Mouse (Mus musculus) intestine, embryonic 15.5 days (tissue): ENCODE results near the gene Fbxo2. TPM values are rescaled to one million over a fixed set of nuclear protein-coding genes. Genes with fewer than 3 reads are reported as not detected.
"Not testable (repeated sequence)": the region's sequence is repeated elsewhere in the genome, so short reads cannot be mapped to it uniquely, and the experiment has no call there.

Experiments
- ATAC-seq: fragments of 200-750 bp; cut with Nextera tagmentation; 2 replicates; pipeline ENCODE4 v1.8.0; 2017; ENCODE audit warnings: moderate TSS enrichment, moderate library complexity
- H3K27ac ChIP-seq: fragments of 300-500 bp; sonication (generic); 2 replicates; pipeline ENCODE4 v1.5.1; 2015; ENCODE audit warnings: mild to moderate bottlenecking, inconsistent platforms
- H3K27me3 ChIP-seq: fragments of 300-500 bp; sonication (generic); replicated peaks from 2 replicates; pipeline ENCODE4 v1.6.1; 2015; ENCODE audit warnings: inconsistent platforms
- H3K36me3 ChIP-seq: fragments of 300-500 bp; sonication (generic); 2 replicates; pipeline ENCODE4 v1.6.1; 2015; ENCODE audit warnings: inconsistent platforms
- H3K4me1 ChIP-seq: fragments of 300-500 bp; sonication (generic); replicated peaks from 2 replicates; pipeline ENCODE4 v1.6.1; 2015; ENCODE audit warnings: inconsistent platforms
- H3K4me2 ChIP-seq: fragments of 300-500 bp; sonication (generic); replicated peaks from 2 replicates; pipeline ENCODE4 v1.6.1; 2015; ENCODE audit warnings: mild to moderate bottlenecking, inconsistent platforms
- H3K4me3 ChIP-seq: fragments of 300-500 bp; sonication (generic); replicated peaks from 2 replicates; pipeline ENCODE4 v1.5.1; 2015; ENCODE audit warnings: inconsistent platforms
- H3K9ac ChIP-seq: fragments of 300-500 bp; sonication (generic); 2 replicates; pipeline ENCODE4 v1.6.1; 2015; ENCODE audit warnings: inconsistent platforms
- H3K9me3 ChIP-seq: fragments of 300-500 bp; sonication (generic); 2 replicates; pipeline ENCODE4 v1.6.1; 2016; ENCODE audit warnings: inconsistent platforms
- WGBS: fragments of 180-500 bp; shearing (Covaris S2); methylation state at CpG from one replicate; pipeline ENCODE4 v1.1.7; 2015; 5-methylcytosine and 5-hydroxymethylcytosine counted together
- polyA plus RNA-seq: library from polyadenylated mRNA; unstranded; fragments of >200 nt; fragmentation: Nextera tagmentation; extraction: Ambion mirVana; gene quantifications from 2 replicates; pipeline ENCODE4 v1.2.1, GENCODE M21; 2015

The Fbxo2 gene
- polyA plus RNA-seq, 1 experiment from 2014 or later, result 0.58 TPM

- no peak for ATAC-seq
- Histone ChIP-seq H3K4me2 (peak overlapping the region; percentile 19; the same call in 1 of the 2 replicates), H3K9ac (no peak overlapping the region), H3K4me1 (peaks cover 15% of the 10 kb centered on the region), H3K27ac (no peak overlapping the region), H3K4me3 (no peak overlapping the region), H3K9me3 (no peaks in the 10 kb centered on the region), H3K36me3 (no peaks in the 10 kb centered on the region), H3K27me3 (peaks cover 75% of the 10 kb centered on the region)
- 15% methylated on average over 4 of the region's 4 CpGs for WGBS
Measured at GRCm38 (mm10) chr4:148166986-148167385, 6.6 kb downstream of the Fbxo2 start.

- Histone ChIP-seq H3K36me3 (no peaks in the 10 kb centered on the region), H3K4me3 (no peak overlapping the region), H3K4me2 (no peak overlapping the region), H3K27ac (no peak overlapping the region), H3K27me3 (peaks cover 76% of the 10 kb centered on the region), H3K9ac (no peak overlapping the region), H3K9me3 (no peaks in the 10 kb centered on the region), H3K4me1 (peaks cover 15% of the 10 kb centered on the region)
- ATAC-seq, result no peak
- WGBS, result 25% methylated on average over 7 of the region's 7 CpGs
Measured at GRCm38 (mm10) chr4:148168287-148168686, 7.9 kb downstream of the Fbxo2 start.

- Histone ChIP-seq H3K9ac (no peak overlapping the region), H3K27ac (no peak overlapping the region), H3K4me3 (no peak overlapping the region), H3K4me2 (no peak overlapping the region), H3K4me1 (peaks cover 6% of the 10 kb centered on the region; the same call in 1 of the 2 replicates), H3K27me3 (peaks cover 78% of the 10 kb centered on the region), H3K36me3 (no peaks in the 10 kb centered on the region), H3K9me3 (no peaks in the 10 kb centered on the region)
- ATAC-seq, result no peak
- 28% methylated on average over 15 of the region's 15 CpGs for WGBS
Measured at GRCm38 (mm10) chr4:148169586-148169985, 9.2 kb downstream of the Fbxo2 start.

- no peak overlapping the region for H3K9ac ChIP-seq
- 2% methylated on average over 2 of the region's 2 CpGs for WGBS
Measured at GRCm38 (mm10) chr4:148170842-148171241, 10.4 kb downstream of the Fbxo2 start.

GRCm38 (mm10) chr4:148171261-148171660 is 10.8 kb downstream of the Fbxo2 start:
- Histone ChIP-seq H3K9me3 (no peaks in the 10 kb centered on the region), H3K4me3 (no peak overlapping the region), H3K4me2 (no peak overlapping the region), H3K27ac (no peak overlapping the region), H3K4me1 (peaks cover 3% of the 10 kb centered on the region; the same call in 1 of the 2 replicates), H3K27me3 (peaks cover 78% of the 10 kb centered on the region), H3K9ac (no peak overlapping the region), H3K36me3 (no peaks in the 10 kb centered on the region)
- 32% methylated on average over 3 of the region's 3 CpGs for WGBS
- no peak for ATAC-seq

More at GRCm38 (mm10) chr4:148170842-148171241, 10.4 kb downstream of the Fbxo2 start:
- Histone ChIP-seq H3K4me3 (no peak overlapping the region), H3K27ac (no peak overlapping the region), H3K27me3 (peaks cover 78% of the 10 kb centered on the region), H3K4me1 (peaks cover 3% of the 10 kb centered on the region; the same call in 1 of the 2 replicates), H3K4me2 (no peak overlapping the region), H3K36me3 (no peaks in the 10 kb centered on the region), H3K9me3 (no peaks in the 10 kb centered on the region)
- ATAC-seq, result no peak

GRCm38 (mm10) chr4:148173811-148174494 is 13.5 kb downstream of the Fbxo2 start:
- no peaks in the 10 kb centered on the region for H3K4me1 ChIP-seq
- no peaks in the 10 kb centered on the region for H3K36me3 ChIP-seq
- WGBS, result 2% methylated on average over 30 of the region's 30 CpGs
- H3K9ac ChIP-seq, result no peak overlapping the region
- no peak overlapping the region for H3K27ac ChIP-seq
- H3K27me3 ChIP-seq, result peaks cover 69% of the 10 kb centered on the region
- H3K4me2 ChIP-seq, result 0 out of 2 replicates have a peak overlapping the region, but pooled peaks have one; percentile 11
- no peaks in the 10 kb centered on the region for H3K9me3 ChIP-seq
- no peak for ATAC-seq
- H3K4me3 ChIP-seq, result no peak overlapping the region

- Histone ChIP-seq H3K27ac (no peak overlapping the region), H3K9ac (no peak overlapping the region), H3K4me3 (no peak overlapping the region), H3K4me1 (no peaks in the 10 kb centered on the region), H3K9me3 (no peaks in the 10 kb centered on the region), H3K27me3 (peaks cover 69% of the 10 kb centered on the region), H3K36me3 (no peaks in the 10 kb centered on the region), H3K4me2 (no peak overlapping the region)
- WGBS, result 21% methylated on average over 12 of the region's 12 CpGs
- ATAC-seq, result no peak
Measured at GRCm38 (mm10) chr4:148174495-148174862, 14.1 kb downstream of the Fbxo2 start.

GRCm38 (mm10) chr4:148176603-148177002 is 16.2 kb downstream of the Fbxo2 start:
- H3K4me3 ChIP-seq, ATAC-seq, H3K9ac ChIP-seq, H3K4me2 ChIP-seq, H3K27ac ChIP-seq, H3K4me1 ChIP-seq, H3K9me3 ChIP-seq, H3K36me3 ChIP-seq: not testable (repeated sequence)
- H3K27me3 ChIP-seq, result peaks cover 54% of the 10 kb centered on the region
- 57% methylated on average over 6 of the region's 6 CpGs for WGBS

GRCm38 (mm10) chr4:148177716-148178115 is 17.3 kb downstream of the Fbxo2 start:
- Histone ChIP-seq H3K9ac (no peak overlapping the region), H3K4me2 (no peak overlapping the region), H3K9me3 (no peaks in the 10 kb centered on the region), H3K27me3 (peaks cover 48% of the 10 kb centered on the region), H3K36me3 (no peaks in the 10 kb centered on the region), H3K4me3 (no peak overlapping the region), H3K27ac (no peak overlapping the region), H3K4me1 (no peaks in the 10 kb centered on the region)
- ATAC-seq, result no peak

GRCm38 (mm10) chr4:148181483-148181882 is 21.1 kb downstream of the Fbxo2 start:
- Histone ChIP-seq H3K9ac (no peak overlapping the region), H3K4me2 (no peak overlapping the region), H3K36me3 (no peaks in the 10 kb centered on the region), H3K27ac (no peak overlapping the region), H3K27me3 (peaks cover 12% of the 10 kb centered on the region; the same call in 1 of the 2 replicates), H3K4me3 (no peak overlapping the region), H3K9me3 (no peaks in the 10 kb centered on the region), H3K4me1 (no peaks in the 10 kb centered on the region)
- no peak for ATAC-seq
- WGBS, result 89% methylated on average over 12 of the region's 12 CpGs

GRCm38 (mm10) chr4:148182363-148182762 is 21.9 kb downstream of the Fbxo2 start:
- Histone ChIP-seq H3K4me3 (no peak overlapping the region), H3K27ac (no peak overlapping the region), H3K36me3 (no peaks in the 10 kb centered on the region), H3K27me3 (peaks cover 11% of the 10 kb centered on the region; the same call in 1 of the 2 replicates), H3K4me2 (no peak overlapping the region), H3K4me1 (no peaks in the 10 kb centered on the region), H3K9ac (no peak overlapping the region), H3K9me3 (no peaks in the 10 kb centered on the region)
- no peak for ATAC-seq
- WGBS, result 35% methylated on average over 8 of the region's 8 CpGs

GRCm38 (mm10) chr4:148184564-148184963 is 24.1 kb downstream of the Fbxo2 start:
- no peaks in the 10 kb centered on the region for H3K9me3 ChIP-seq
- no peak overlapping the region for H3K4me3 ChIP-seq
- no peak overlapping the region for H3K27ac ChIP-seq
- H3K4me1 ChIP-seq, result no peaks in the 10 kb centered on the region
- H3K4me2 ChIP-seq, result no peak overlapping the region
- no peak overlapping the region for H3K9ac ChIP-seq
- ATAC-seq, result no peak
- no peaks in the 10 kb centered on the region for H3K36me3 ChIP-seq
- 66% methylated on average over 9 of the region's 9 CpGs for WGBS
- peaks cover 7% of the 10 kb centered on the region; the same call in 1 of the 2 replicates for H3K27me3 ChIP-seq

- WGBS, result 70% methylated on average over 4 of the region's 4 CpGs
- Histone ChIP-seq H3K9me3 (no peaks in the 10 kb centered on the region), H3K9ac (no peak overlapping the region), H3K27me3 (peaks cover 7% of the 10 kb centered on the region; the same call in 1 of the 2 replicates), H3K4me3 (no peak overlapping the region), H3K4me1 (no peaks in the 10 kb centered on the region), H3K36me3 (no peaks in the 10 kb centered on the region), H3K4me2 (no peak overlapping the region), H3K27ac (no peak overlapping the region)
- ATAC-seq, result no peak
Measured at GRCm38 (mm10) chr4:148185819-148186218, 25.4 kb downstream of the Fbxo2 start.
